Mouse (Mus musculus) ES-E14 (cell line): Measurements from ENCODE around the gene Plxna2. TPM values are rescaled to one million over a fixed set of nuclear protein-coding genes. Genes with fewer than 3 reads are reported as not detected.

Experiments used
- DNase-seq: peaks from one replicate; pipeline ENCODE4 v3.0.0-alpha.2; 2013; ENCODE audit warnings: low read depth, low spot score
- H3K27ac ChIP-seq: 2 replicates; pipeline ENCODE4 v1.5.1; 2012; ENCODE audit warnings: low read depth, mild to moderate bottlenecking, low read length, moderate library complexity, mixed read lengths; ENCODE audit not compliant: poor library complexity, insufficient read depth, severe bottlenecking
- H3K36me3 ChIP-seq: 2 replicates; pipeline ENCODE4 v1.6.1; 2012; ENCODE audit warnings: mild to moderate bottlenecking, low read length, moderate library complexity, mixed read lengths; ENCODE audit not compliant: control insufficient read depth, poor library complexity, insufficient read depth, severe bottlenecking
- H3K4me1 ChIP-seq, 2 experiments: fragments of 150-350 bp in 1 of 2; sonication (generic) in 1 of 2; 2 replicates each; pipeline ENCODE4 v1.6.1; 2012; ENCODE audit warnings: low read length in 2 of 2, mild to moderate bottlenecking in 1 of 2, mixed read lengths in 1 of 2; ENCODE audit not compliant: control insufficient read depth in 2 of 2, insufficient read depth in 2 of 2, poor library complexity in 1 of 2
- H3K4me3 ChIP-seq, 2 experiments: fragments of 150-350 bp in 1 of 2; sonication (generic) in 1 of 2; 2 replicates each; pipeline ENCODE4 v1.5.1; 2012; ENCODE audit warnings: low read length in 2 of 2, low read depth in 1 of 2, mild to moderate bottlenecking in 1 of 2, mixed read lengths in 1 of 2; ENCODE audit not compliant: insufficient read depth in 1 of 2, poor library complexity in 1 of 2, severe bottlenecking in 1 of 2
- H3K9ac ChIP-seq: 2 replicates; pipeline ENCODE4 v1.6.1; 2012; ENCODE audit warnings: low read depth, mild to moderate bottlenecking, low read length, mixed read lengths; ENCODE audit not compliant: poor library complexity, insufficient read depth, severe bottlenecking
- H3K9me3 ChIP-seq: fragments of 150-350 bp; sonication (generic); 2 replicates; pipeline ENCODE4 v1.6.1; 2012; ENCODE audit warnings: low read depth, mild to moderate bottlenecking, low read length; ENCODE audit not compliant: control insufficient read depth, insufficient read depth
- CHD2 ChIP-seq: IDR thresholded peaks from 2 replicates; pipeline ENCODE4 v1.6.1; 2014; ENCODE audit warnings: mild to moderate bottlenecking, low read depth, low read length, inconsistent platforms
- HCFC1 ChIP-seq: IDR thresholded peaks from 2 replicates; pipeline ENCODE4 v1.6.1; 2012; ENCODE audit warnings: low read length, inconsistent platforms, borderline replicate concordance; ENCODE audit not compliant: insufficient read depth
- MAFK ChIP-seq: IDR thresholded peaks from 2 replicates; pipeline ENCODE4 v1.6.1; 2014; ENCODE audit warnings: mild to moderate bottlenecking, low read depth, low read length, inconsistent platforms; ENCODE audit not compliant: insufficient read depth
- ZC3H11A ChIP-seq: IDR thresholded peaks from 2 replicates; pipeline ENCODE4 v1.6.1; 2012; ENCODE audit warnings: low read depth, mild to moderate bottlenecking, inconsistent platforms, low read length, borderline replicate concordance
- ZNF384 ChIP-seq: IDR thresholded peaks from 2 replicates; pipeline ENCODE4 v1.6.1; 2012; ENCODE audit warnings: low read depth, low read length, inconsistent platforms
- in situ Hi-C, 2 experiments: fragments of 600-800 bp; cut with MboI; formaldehyde crosslinking; loops; one replicate each; pipeline ENCODE4 v1.15.1; 2025; ENCODE audit warnings: low sequenced_read_pairs in 2 of 2, inconsistent platforms in 1 of 2; ENCODE audit not compliant: unreplicated experiment in 2 of 2
- total RNA-seq: library from RNA; depleted of rRNA; stranded (reverse); fragments of 300-350 nt; gene quantifications from 2 replicates; pipeline ENCODE4 v1.2.3, GENCODE M21; 2012

The Plxna2 gene
- total RNA-seq, 1 experiment: 3.9 TPM

- no peak for DNase-seq
- no peak overlapping the region for H3K27ac ChIP-seq
- in situ Hi-C loops: no loop called here
- H3K9ac ChIP-seq: no peak overlapping the region
- H3K9me3 ChIP-seq: no peaks in the 10 kb centered on the region
- no peaks in the 10 kb centered on the region for H3K4me1 ChIP-seq
- no peak for TF ChIP-seq MAFK
- TF ChIP-seq HCFC1: no peak
- no peak for TF ChIP-seq CHD2
- no peak for TF ChIP-seq ZC3H11A
- no peak for TF ChIP-seq ZNF384
- no peaks in the 10 kb centered on the region for H3K36me3 ChIP-seq
- H3K4me3 ChIP-seq: no peak overlapping the region
Observed at GRCm38 (mm10) chr1:194798511-194798910, 180.5 kb downstream of the Plxna2 start.

GRCm38 (mm10) chr1:194808261-194808660, 190.2 kb downstream of the Plxna2 start:
- TF ChIP-seq HCFC1: no peak

DNA sequence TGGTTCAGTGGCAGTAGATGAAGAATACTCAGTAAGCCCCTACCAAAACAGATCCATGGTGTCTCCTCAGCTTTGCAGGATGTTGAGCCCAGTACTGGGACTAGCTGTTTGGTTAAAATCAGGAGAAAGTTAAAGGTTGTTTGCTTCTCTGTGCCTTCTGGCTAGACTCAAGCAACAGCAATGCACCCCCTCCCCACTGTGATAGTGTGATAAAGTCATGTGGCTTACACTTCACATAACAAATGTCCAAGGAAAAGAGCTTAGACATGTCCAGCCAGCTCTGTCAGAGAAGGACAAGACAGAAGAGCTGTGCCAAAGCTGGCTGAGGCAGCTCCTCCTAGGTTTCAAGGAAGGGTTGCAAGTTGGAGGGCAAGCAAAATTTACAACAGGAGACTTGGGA, 190.7 kb downstream of the Plxna2 start:
- DNase-seq: no peak
- in situ Hi-C loops: no loop called here

More at GRCm38 (mm10) chr1:194808261-194808660, 190.2 kb downstream of the Plxna2 start:
- H3K4me1 ChIP-seq: no peaks in the 10 kb centered on the region
- no peak overlapping the region for H3K9ac ChIP-seq
- no peak overlapping the region for H3K4me3 ChIP-seq
- no peaks in the 10 kb centered on the region for H3K36me3 ChIP-seq
- no peaks in the 10 kb centered on the region for H3K9me3 ChIP-seq
- H3K27ac ChIP-seq: no peak overlapping the region
- in situ Hi-C loops: no loop called here
- no peak for DNase-seq

GRCm38 (mm10) chr1:194809600-194809999, 191.6 kb downstream of the Plxna2 start:
- Histone ChIP-seq H3K4me3 (no peak overlapping the region), H3K9me3 (no peaks in the 10 kb centered on the region), H3K27ac (no peak overlapping the region), H3K36me3 (no peaks in the 10 kb centered on the region), H3K9ac (no peak overlapping the region), H3K4me1 (no peaks in the 10 kb centered on the region)
- no peak for TF ChIP-seq HCFC1
- no peak for TF ChIP-seq ZC3H11A
- no peak for DNase-seq
- in situ Hi-C loops: no loop called here

More for the DNA sequence above, 190.7 kb downstream of the Plxna2 start:
- Histone ChIP-seq H3K4me3 (no peak overlapping the region), H3K4me1 (no peaks in the 10 kb centered on the region), H3K9me3 (no peaks in the 10 kb centered on the region), H3K27ac (no peak overlapping the region), H3K36me3 (no peaks in the 10 kb centered on the region), H3K9ac (no peak overlapping the region)
- TF ChIP-seq MAFK (no peak), HCFC1 (no peak), ZNF384 (no peak), ZC3H11A (no peak), CHD2 (no peak)

GRCm38 (mm10) chr1:194814187-194814586, 196.2 kb downstream of the Plxna2 start:
- no peaks in the 10 kb centered on the region for H3K36me3 ChIP-seq
- TF ChIP-seq ZC3H11A (no peak), MAFK (no peak), ZNF384 (no peak), CHD2 (no peak), HCFC1 (no peak)
- in situ Hi-C loops: no loop called here
- no peaks in the 10 kb centered on the region for H3K4me1 ChIP-seq
- H3K9me3 ChIP-seq: no peaks in the 10 kb centered on the region
- no peak overlapping the region for H3K27ac ChIP-seq
- no peak overlapping the region for H3K9ac ChIP-seq
- DNase-seq: no peak
- no peak overlapping the region for H3K4me3 ChIP-seq
